Mouse (Mus musculus): Measurements from ENCODE around the gene Phrf1. TPM values are rescaled to one million over a fixed set of nuclear protein-coding genes. Genes with fewer than 3 reads are reported as not detected.

The Phrf1 gene
- total RNA-seq, 2 experiments from 2014 or later, result 64.4 to 78.0 TPM

- DNase-seq (ENCODE audit: low spot score in 2 of 2), result no peak
- intact Hi-C loops (cut with DNase I), result no loop called here
Measured at GRCm38 (mm10) chr7:141210606-141211131, 17.9 kb upstream of the Phrf1 start.

DNA sequence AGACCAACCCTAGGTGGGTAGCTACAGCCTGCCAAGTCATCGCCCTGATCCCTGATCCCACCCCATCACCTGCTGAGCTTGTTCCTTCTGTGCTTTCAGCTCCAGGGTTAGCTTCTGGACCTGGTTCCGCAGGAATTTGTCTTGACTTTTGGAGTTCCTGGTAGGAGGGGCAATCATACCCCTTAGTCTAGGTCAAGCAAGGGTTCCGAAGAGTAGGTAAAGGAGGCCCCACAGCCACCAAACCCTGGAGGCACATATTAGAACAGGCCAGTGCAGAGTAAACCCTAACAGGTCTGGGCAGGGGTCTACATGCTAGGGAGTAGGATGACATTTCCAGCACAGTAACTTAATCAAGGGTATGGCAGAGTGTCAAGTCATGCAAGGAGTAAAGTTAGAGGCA, 15.5 kb upstream of the Phrf1 start:
- no peak for DNase-seq (ENCODE audit: low spot score in 2 of 2)
- intact Hi-C loops (cut with DNase I), result no loop called here

DNA sequence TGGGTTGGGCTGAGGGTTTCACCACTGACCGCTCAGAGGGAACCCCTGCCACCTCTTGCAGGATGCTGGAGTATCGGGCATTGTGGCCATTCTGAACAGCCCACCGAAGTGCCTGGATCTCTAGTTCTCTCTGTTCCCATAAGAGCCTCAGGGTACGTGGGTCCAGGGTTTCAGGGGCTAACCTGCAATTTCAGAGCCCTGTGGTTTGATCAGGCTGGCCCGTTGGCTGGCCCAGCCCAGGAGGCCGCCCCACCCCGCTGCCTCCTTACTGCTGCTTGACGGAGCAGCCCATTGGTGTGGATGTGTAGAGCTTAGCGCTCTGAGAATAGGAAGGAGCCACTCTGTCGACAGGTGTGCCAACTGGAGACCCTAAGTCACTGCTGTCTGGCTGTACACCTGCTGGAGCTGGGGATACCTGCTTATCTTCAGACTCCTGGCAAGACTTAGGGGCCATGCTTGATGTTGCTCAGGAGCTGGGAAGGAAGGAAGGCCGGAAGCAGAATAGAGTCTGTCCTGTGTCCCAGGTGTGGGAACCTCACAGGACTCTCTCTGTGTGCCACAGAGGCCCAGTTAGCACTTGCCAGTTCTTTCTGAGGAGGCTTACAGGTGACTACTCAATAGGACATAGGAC, 14.9 kb upstream of the Phrf1 start, which contains the start of gene Lmntd2:
Lmntd2 (minus strand) TSS at position 476 of the 631 bp plus-strand sequence.
- intact Hi-C loops (cut with DNase I), result no loop called here
- no peak for DNase-seq (ENCODE audit: low spot score in 2 of 2)

DNA sequence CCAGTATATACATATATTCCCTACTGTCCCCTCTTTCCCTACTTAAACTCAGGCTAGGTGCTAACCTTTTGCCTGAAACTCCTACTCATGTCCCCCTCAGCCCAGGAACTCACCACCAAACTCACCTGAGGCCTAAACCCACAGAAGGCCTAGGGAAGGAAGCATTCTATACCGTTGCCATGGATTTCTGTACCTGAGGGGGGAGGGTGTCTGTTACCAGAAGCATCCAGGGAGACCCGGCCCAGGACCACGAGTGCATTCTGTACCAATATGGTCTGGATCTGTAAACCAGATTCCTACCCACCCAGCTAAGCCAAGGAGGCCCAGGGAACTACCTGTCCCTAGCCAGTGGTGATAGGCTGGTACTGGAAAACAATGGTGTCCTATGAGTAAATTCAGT, 14.3 kb upstream of the Phrf1 start:
- intact Hi-C loops (cut with DNase I), result no loop called here
- no peak for DNase-seq (ENCODE audit: low spot score in 2 of 2)

- intact Hi-C loops (cut with DNase I), result no loop called here
- peak; percentile 68 to 74 for DNase-seq (ENCODE audit: low spot score in 2 of 2)
Measured at GRCm38 (mm10) chr7:141215101-141215879, 13.3 kb upstream of the Phrf1 start, which contains the start of gene Rassf7. Gene Rassf7 (plus strand): TSS chr7:141215860.

DNA sequence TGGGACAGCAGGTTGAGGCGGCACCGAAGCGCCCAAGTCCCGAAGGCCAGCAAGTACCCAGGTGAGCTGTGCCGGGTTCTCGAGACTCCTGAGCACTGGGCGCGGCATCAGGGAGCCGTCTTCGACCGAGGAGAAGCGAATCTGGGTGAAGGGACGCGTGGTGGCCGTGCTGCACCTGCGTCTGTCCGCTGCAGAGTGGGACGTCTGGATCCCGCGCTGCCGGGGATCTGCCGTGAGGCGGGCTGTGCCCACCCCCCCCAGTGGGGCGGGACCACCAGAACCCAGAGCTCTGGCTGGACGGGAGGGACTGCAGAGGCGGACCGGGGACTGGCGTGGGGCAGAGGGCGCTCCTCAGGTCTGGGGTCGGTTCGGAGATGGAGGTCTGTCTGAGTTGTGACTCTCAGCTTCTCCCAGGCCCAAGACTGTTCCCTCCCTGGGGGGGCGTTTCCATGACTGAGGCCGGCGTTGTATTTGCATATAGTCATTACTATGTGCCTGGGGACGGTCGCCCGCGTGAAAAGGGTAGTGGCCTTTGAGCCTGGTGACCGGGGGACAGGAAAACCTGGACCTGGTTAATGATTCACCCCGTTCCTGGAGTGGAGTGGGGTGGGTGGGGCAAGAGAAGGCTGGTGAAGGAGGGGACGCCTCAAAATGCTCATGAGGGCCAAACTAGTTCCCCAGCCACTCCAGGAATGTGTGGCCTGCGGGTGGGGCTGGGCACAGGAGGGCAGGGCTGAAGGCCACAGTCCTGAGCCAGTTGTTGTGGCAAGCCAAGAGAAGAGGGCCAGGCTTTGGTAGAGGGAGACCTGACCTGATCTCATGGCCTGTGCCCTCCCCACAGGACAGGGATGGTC, 12.5 kb upstream of the Phrf1 start:
- intact Hi-C loops (cut with DNase I), result no loop called here
- no peak for DNase-seq (ENCODE audit: low spot score in 2 of 2)

DNA sequence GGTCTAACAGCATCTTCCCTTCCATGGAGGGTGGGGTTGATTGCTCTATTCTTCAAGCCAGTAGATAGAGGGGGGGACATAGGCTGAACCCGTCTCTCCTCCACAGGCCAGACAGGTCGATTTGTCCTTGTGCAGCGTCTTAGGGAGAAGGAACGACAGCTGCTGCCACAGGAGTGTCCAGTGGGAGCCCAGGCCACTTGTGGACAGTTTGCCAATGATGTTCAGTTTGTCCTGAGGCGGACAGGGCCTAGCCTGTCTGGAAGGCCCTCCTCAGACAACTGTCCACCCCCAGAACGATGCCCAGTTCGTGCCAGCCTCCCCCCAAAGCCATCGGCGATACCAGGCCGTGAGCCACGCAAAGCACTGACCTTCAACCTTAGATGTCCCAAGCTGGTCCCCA, 11.7 kb upstream of the Phrf1 start:
- no peak for DNase-seq (ENCODE audit: low spot score in 2 of 2)
- intact Hi-C loops (cut with DNase I), result no loop called here

DNA sequence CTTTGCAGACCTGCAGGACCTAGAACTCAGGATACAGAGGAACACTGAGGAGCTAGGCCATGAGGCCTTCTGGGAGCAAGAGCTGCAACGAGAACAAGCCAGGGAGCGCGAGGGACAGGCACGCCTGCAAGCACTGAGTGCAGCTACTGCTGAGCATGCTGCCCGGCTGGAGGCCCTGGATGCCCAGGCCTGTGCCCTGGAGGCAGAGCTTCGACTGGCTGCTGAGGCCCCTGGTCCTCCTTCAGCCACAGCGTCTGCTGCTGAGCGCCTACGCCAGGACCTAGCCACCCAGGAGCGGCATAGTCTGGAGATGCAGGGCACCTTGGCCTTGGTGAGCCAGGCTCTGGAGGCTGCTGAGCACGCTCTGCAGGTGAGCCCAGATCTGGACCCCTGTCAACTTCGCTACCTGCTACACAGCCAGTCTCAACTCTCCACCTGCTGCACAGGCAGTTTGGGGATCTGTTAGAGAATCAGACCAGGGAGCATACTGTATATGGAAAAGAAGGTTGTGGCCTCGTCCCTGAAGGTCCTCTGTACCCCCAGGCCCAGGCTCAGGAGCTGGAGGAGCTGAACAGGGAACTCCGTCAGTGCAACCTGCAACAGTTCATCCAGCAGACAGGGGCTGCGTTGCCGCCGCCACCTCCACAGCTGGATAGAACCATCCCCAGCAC, 11.1 kb upstream of the Phrf1 start:
- intact Hi-C loops (cut with DNase I), result no loop called here
- no peak for DNase-seq (ENCODE audit: low spot score in 2 of 2)

- intact Hi-C loops (cut with DNase I), result no loop called here
- DNase-seq (ENCODE audit: low spot score in 2 of 2), result no peak
Measured at GRCm38 (mm10) chr7:141218141-141218540, 10.4 kb upstream of the Phrf1 start.

- no peak for DNase-seq (ENCODE audit: low spot score in 2 of 2)
- intact Hi-C loops (cut with DNase I), result no loop called here
Measured at GRCm38 (mm10) chr7:141218557-141219133, 9.9 kb upstream of the Phrf1 start.

GRCm38 (mm10) chr7:141219558-141220099, 9.0 kb upstream of the Phrf1 start:
- intact Hi-C loops (cut with DNase I), result no loop called here
- no peak for DNase-seq (ENCODE audit: low spot score in 2 of 2)

- intact Hi-C loops (cut with DNase I), result no loop called here
- no peak for DNase-seq (ENCODE audit: low spot score in 2 of 2)
Measured at GRCm38 (mm10) chr7:141220377-141220776, 8.2 kb upstream of the Phrf1 start.

DNA sequence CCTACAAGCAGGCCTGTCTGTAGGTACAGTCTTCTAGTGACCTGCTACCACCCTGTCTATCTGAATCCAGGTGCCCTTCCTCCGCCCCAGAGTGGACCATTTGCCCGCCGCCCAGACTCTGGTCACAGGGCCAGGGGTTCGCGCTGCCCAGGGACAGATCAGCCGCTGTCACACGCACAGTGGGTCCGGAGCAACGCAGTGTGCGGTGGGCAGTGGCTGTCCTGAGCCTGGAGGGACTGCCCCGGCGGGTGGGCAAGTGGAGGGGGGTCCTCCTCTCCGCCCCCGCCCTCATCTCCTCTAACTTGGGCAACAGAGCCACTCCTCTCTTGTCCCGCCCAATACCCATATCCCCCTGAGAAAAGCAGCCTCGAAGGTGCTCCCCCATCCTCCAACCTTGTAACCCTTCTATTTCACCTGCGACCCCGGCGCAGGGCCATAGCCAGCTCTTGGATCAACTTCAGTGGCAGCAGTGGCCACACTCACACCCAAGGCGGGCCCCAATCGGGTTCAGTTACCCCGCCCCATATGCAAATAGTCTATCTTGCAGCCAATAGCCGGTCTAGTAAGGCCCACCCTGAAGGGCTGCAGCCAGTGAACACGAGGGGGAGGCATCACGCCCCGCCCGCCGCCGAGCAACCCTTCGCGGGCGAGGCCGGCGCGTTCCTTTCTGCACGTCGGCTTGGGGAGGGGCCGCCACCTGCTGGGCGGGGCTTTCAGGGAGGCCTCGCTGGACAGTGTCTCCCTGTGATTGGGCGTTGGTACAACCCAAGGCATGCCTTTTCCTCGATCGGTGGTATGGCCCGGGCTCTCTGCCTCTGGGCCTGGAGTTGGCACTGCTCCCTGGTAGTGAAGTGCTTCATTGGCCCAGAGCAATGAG, 7.1 kb upstream of the Phrf1 start:
- peak; percentile 90 to 93 for DNase-seq (ENCODE audit: low spot score in 2 of 2)
- intact Hi-C loops (cut with DNase I), result no loop called here

DNA sequence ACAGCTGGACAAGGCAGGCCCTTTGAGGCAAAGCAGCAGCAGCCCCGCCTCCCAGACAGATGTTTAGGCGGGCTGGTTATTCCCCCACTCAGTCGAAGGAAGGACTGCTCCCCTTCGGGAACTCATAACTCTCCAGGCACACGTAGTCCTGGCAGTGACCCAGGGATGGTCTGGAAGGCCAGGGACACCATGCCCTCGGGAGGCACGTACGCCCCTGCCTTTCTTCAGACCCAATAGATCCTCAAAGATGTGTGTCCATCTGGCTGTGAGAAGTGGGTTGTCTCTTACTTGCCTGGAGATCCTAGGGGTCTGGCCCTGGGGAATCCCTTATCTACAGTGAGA, 6.5 kb upstream of the Phrf1 start:
- intact Hi-C loops (cut with DNase I), result no loop called here
- DNase-seq (ENCODE audit: low spot score in 2 of 2), result no peak

DNA sequence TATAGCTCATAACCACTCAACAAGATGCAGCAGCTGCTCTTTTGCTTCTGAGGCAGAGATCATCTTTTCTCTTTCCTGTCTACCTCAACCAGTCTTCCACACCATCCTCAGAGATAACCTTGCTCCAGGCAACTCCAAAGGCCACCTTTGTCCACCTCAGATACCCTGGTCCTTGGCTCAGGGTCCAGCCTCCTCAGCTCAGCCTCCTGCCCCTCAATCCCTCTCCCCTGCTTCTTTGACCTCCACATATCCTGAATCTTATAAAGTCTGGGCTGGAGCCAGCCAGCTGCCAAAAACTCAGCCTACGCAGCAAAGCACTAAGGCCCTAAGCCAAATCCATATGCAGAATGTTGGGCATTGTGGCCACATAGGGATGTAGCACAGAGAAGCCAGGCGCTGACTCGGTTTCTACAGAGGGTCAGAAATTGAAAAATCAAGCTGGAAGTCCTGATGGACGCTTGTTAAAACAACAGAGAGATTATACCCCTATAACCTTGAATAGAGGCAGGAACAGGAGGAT, 5.8 kb upstream of the Phrf1 start:
- intact Hi-C loops (cut with DNase I), result no loop called here
- no peak for DNase-seq (ENCODE audit: low spot score in 2 of 2)

DNA sequence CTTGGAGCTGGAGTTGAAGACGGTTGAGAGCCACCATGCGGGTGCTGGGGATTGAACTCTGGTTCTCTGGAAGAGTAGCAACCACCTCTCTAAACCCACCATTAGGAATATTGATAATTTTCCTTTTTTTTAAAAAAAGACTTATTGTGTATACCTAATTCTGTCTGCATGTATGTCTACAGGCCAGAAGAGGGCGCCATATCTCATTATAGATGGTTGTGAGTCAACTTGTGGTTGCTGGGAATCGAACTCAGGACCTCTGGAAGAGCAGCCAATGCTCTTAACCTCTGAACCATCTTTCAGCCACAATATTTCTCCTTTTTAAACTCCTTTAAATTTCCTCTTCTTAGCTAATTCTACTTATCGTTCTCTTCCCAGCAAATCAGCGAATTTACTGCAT, 2.0 kb upstream of the Phrf1 start:
- DNase-seq (ENCODE audit: low spot score in 2 of 2), result no peak
- intact Hi-C loops (cut with DNase I), result loop anchor here (5.0 kb wide), 1 partner anchor 136 kb away; no protein-coding TSS in a partner anchor

- intact Hi-C loops (cut with DNase I), result loop anchor here (5.0 kb wide), 1 partner anchor 135 kb away; no protein-coding TSS in a partner anchor
- no peak for DNase-seq (ENCODE audit: low spot score in 2 of 2)
Measured at GRCm38 (mm10) chr7:141227796-141228195, 788 bp upstream of the Phrf1 start.

GRCm38 (mm10) chr7:141229702-141230101, 1.1 kb downstream of the Phrf1 start:
- no peak for DNase-seq (ENCODE audit: low spot score in 2 of 2)
- intact Hi-C loops (cut with DNase I), result loop anchor here (5.0 kb wide), 1 partner anchor 133 kb away; no protein-coding TSS in a partner anchor
